Mouse (Mus musculus) myocyte (in vitro differentiated cells): ENCODE measurements at regions not wholly inside any gene's neighbourhood (a gene's known extent, or its start where the extent isn't known, plus 50 kb on each side); places are given as distances from the start of the nearest gene placed in this dataset.

Experiments
- H3K27me3 ChIP-seq: one replicate; pipeline ENCODE4 v1.6.1; 2011; ENCODE audit not compliant: control insufficient read depth, insufficient read depth, insufficient read length
- H3K36me3 ChIP-seq: one replicate; pipeline ENCODE4 v1.6.1; 2011; ENCODE audit not compliant: control insufficient read depth, insufficient read depth
- H3K4me2 ChIP-seq: one replicate; pipeline ENCODE4 v1.6.1; 2011; ENCODE audit warnings: low read depth, control low read depth
- H3K4me3 ChIP-seq: one replicate; pipeline ENCODE4 v1.5.1; 2011; ENCODE audit warnings: mild to moderate bottlenecking, control low read depth, moderate library complexity
- H3K79me2 ChIP-seq: one replicate; pipeline ENCODE4 v1.6.1; 2011; ENCODE audit not compliant: control insufficient read depth, insufficient read depth
- H3ac ChIP-seq: one replicate; pipeline ENCODE4 v1.6.1; 2011; ENCODE audit not compliant: control insufficient read depth, insufficient read length
- CEBPB ChIP-seq: IDR thresholded peaks from 2 replicates; pipeline ENCODE4 v1.6.1; 2011; ENCODE audit warnings: mild to moderate bottlenecking, moderate library complexity; ENCODE audit not compliant: poor library complexity, insufficient read depth, severe bottlenecking
- E2F4 ChIP-seq: IDR thresholded peaks from one replicate; pipeline ENCODE4 v1.6.1; 2011; ENCODE audit warnings: mild to moderate bottlenecking, control low read depth, moderate library complexity; ENCODE audit not compliant: insufficient read depth
- MAX ChIP-seq: IDR thresholded peaks from one replicate; pipeline ENCODE4 v1.6.1; 2011; ENCODE audit warnings: low read depth, mild to moderate bottlenecking, control low read depth
- MYOD1 ChIP-seq, 3 experiments: IDR thresholded peaks; one replicate each; pipeline ENCODE4 v1.6.1; 2011; ENCODE audit warnings: control low read depth in 2 of 3, low read depth in 2 of 3, mild to moderate bottlenecking in 2 of 3, moderate library complexity in 1 of 3; ENCODE audit not compliant: insufficient read length in 2 of 3, control insufficient read depth in 1 of 3
- MYOG ChIP-seq, 3 experiments: IDR thresholded peaks; one replicate each; pipeline ENCODE4 v1.6.1; 2011; ENCODE audit warnings: control low read depth in 2 of 3, low read depth in 2 of 3, mild to moderate bottlenecking in 2 of 3; ENCODE audit not compliant: insufficient read length in 2 of 3, control insufficient read depth in 1 of 3, insufficient read depth in 1 of 3
- POLR2A ChIP-seq: IDR thresholded peaks from one replicate; pipeline ENCODE4 v1.6.1; 2011; ENCODE audit warnings: low read depth, mild to moderate bottlenecking, control low read depth, moderate library complexity; ENCODE audit not compliant: insufficient read length
- POLR2AphosphoS2 ChIP-seq: IDR thresholded peaks from one replicate; pipeline ENCODE4 v1.6.1; 2011; ENCODE audit warnings: low read depth, control low read depth; ENCODE audit not compliant: insufficient read length
- REST ChIP-seq: IDR thresholded peaks from one replicate; pipeline ENCODE4 v1.6.1; 2011; ENCODE audit warnings: mild to moderate bottlenecking, control low read depth, moderate library complexity; ENCODE audit not compliant: insufficient read depth, insufficient read length
- SRF ChIP-seq: IDR thresholded peaks from one replicate; pipeline ENCODE4 v1.6.1; 2011; ENCODE audit warnings: low read depth; ENCODE audit not compliant: control insufficient read depth, insufficient read length
- TCF12 ChIP-seq: IDR thresholded peaks from one replicate; pipeline ENCODE4 v1.6.1; 2011; ENCODE audit warnings: mild to moderate bottlenecking, control low read depth; ENCODE audit not compliant: poor library complexity, insufficient read depth, severe bottlenecking
- TCF3 ChIP-seq: IDR thresholded peaks from one replicate; pipeline ENCODE4 v1.6.1; 2011; ENCODE audit warnings: low read depth, control low read depth; ENCODE audit not compliant: insufficient read length
- USF1 ChIP-seq: IDR thresholded peaks from one replicate; pipeline ENCODE4 v1.6.1; 2011; ENCODE audit warnings: low read depth, mild to moderate bottlenecking, control low read depth, moderate library complexity

GRCm38 (mm10) chr7:69998756-69999155, 367.8 kb downstream of the Nr2f2 start:
- no peak overlapping the region for H3K4me3 ChIP-seq
- no peaks in the 10 kb centered on the region for H3K79me2 ChIP-seq
- H3K27me3 ChIP-seq: no peaks in the 10 kb centered on the region
- no peak for TF ChIP-seq REST
- no peak for TF ChIP-seq MYOD1 (IDR thresholded peaks at IDR 0.05; ENCODE audit: control insufficient read depth in 1 of 3, insufficient read length in 2 of 3, low read depth in 2 of 3)
- no peak for TF ChIP-seq MYOG (IDR thresholded peaks at IDR 0.05; ENCODE audit: control insufficient read depth in 1 of 3, insufficient read depth in 1 of 3, insufficient read length in 2 of 3, low read depth in 2 of 3)
- no peak for TF ChIP-seq SRF
- TF ChIP-seq MAX: no peak
- TF ChIP-seq TCF3: no peak
- TF ChIP-seq USF1: no peak
- H3K36me3 ChIP-seq: no peaks in the 10 kb centered on the region
- no peak overlapping the region for H3ac ChIP-seq
- H3K4me2 ChIP-seq: no peak overlapping the region

DNA sequence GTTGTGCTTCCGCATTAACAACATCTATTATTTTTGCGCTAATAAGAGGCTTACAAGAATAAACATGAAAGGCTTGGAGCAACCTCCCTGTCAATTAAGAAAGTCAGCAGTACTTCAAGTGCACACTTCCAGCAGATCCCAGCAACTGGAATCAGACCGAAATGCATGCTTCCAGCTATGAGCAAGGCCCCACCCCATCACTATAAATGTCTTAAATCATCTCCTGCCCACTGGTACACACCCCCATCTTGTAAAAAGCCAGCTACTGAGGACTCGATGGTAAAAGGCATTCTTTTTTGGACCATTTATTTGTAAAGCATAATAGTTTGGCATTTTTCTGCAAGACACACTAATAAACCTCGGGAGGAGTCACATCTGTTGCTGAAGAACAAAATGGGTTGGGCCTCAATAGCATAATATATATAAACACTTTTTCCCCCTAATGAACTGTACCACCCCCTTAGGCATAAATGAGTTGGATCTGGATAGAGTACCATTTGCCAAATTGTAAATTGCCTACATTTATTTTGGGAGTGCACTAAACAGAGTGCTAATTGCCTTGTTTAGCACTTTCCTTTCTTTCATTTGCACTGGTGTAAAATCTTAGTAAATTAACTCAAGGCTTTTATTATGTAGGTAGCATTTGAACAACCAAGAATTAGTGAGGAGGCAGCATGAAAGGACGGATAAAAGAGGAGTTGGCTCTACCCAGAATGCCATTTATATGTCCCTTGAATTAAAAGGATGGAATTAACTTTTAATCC, 371.8 kb downstream of the Nr2f2 start:
- TF ChIP-seq TCF12 (no peak), REST (no peak), TCF3 (no peak), E2F4 (no peak), POLR2AphosphoS2 (no peak), SRF (no peak), POLR2A (no peak), USF1 (no peak), MYOG (IDR thresholded peaks at IDR 0.05; ENCODE audit: control insufficient read depth in 1 of 3, insufficient read depth in 1 of 3, insufficient read length in 2 of 3, low read depth in 2 of 3) (no peak), MYOD1 (IDR thresholded peaks at IDR 0.05; ENCODE audit: control insufficient read depth in 1 of 3, insufficient read length in 2 of 3, low read depth in 2 of 3) (no peak), CEBPB (no peak), MAX (no peak)
- H3ac ChIP-seq: no peak overlapping the region
- no peak overlapping the region for H3K4me2 ChIP-seq
- no peaks in the 10 kb centered on the region for H3K79me2 ChIP-seq
- no peaks in the 10 kb centered on the region for H3K36me3 ChIP-seq
- H3K27me3 ChIP-seq: no peaks in the 10 kb centered on the region
- no peak overlapping the region for H3K4me3 ChIP-seq

GRCm38 (mm10) chr7:69992383-69993327, 373.9 kb downstream of the Nr2f2 start:
- no peak overlapping the region for H3ac ChIP-seq
- H3K27me3 ChIP-seq: no peaks in the 10 kb centered on the region
- TF ChIP-seq TCF3 (no peak), TCF12 (no peak), MYOD1 (IDR thresholded peaks at IDR 0.05; ENCODE audit: control insufficient read depth in 1 of 3, insufficient read length in 2 of 3, low read depth in 2 of 3) (no peak)
- no peak overlapping the region for H3K4me3 ChIP-seq
- H3K36me3 ChIP-seq: no peaks in the 10 kb centered on the region
- H3K4me2 ChIP-seq: no peak overlapping the region
- no peaks in the 10 kb centered on the region for H3K79me2 ChIP-seq

DNA sequence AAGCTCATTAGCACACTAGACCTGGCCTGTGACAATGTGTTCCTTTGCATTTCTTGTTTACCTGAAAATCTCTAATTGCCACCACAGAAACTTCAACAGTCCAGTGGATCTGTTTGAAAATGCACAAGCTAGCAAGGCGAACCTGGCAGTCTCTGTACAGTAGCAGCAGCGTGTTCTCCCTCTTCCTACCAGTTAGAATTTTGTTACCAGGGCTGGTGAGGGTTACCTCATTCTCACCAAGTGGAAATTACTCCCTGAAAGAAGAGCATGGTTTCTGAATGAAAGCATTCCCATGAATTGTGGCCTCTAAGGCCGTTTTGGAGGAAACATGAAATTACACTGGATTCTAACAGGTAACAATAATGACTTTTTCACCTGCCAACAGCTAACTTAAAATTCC, 374.6 kb downstream of the Nr2f2 start:
- TF ChIP-seq SRF (no peak), E2F4 (no peak)
- H3K4me2 ChIP-seq: no peak overlapping the region
- no peaks in the 10 kb centered on the region for H3K27me3 ChIP-seq
- no peaks in the 10 kb centered on the region for H3K79me2 ChIP-seq
- H3ac ChIP-seq: no peak overlapping the region
- H3K36me3 ChIP-seq: no peaks in the 10 kb centered on the region
- no peak overlapping the region for H3K4me3 ChIP-seq

GRCm38 (mm10) chr7:69988704-69989103, 377.8 kb downstream of the Nr2f2 start:
- H3ac ChIP-seq: no peak overlapping the region
- no peak overlapping the region for H3K4me2 ChIP-seq
- H3K36me3 ChIP-seq: no peaks in the 10 kb centered on the region
- no peaks in the 10 kb centered on the region for H3K27me3 ChIP-seq
- H3K79me2 ChIP-seq: no peaks in the 10 kb centered on the region
- H3K4me3 ChIP-seq: no peak overlapping the region
- TF ChIP-seq POLR2A: no peak
- TF ChIP-seq TCF12: no peak
- no peak for TF ChIP-seq REST
- no peak for TF ChIP-seq E2F4
- TF ChIP-seq MAX: no peak
- TF ChIP-seq POLR2AphosphoS2: no peak
- TF ChIP-seq USF1: no peak
